Mouse (Mus musculus) liver, adult 2 months (tissue): ENCODE results near the gene Aip. TPM values are rescaled to one million over a fixed set of nuclear protein-coding genes. Genes with fewer than 3 reads are reported as not detected.
A peak's percentile ranks its signal among the peaks of the same experiment; 100 is the strongest.
"Not testable (repeated sequence)": the region's sequence is repeated elsewhere in the genome, so short reads cannot be mapped to it uniquely, and the experiment has no call there.

Source experiments
- DNase-seq: peaks from one replicate; pipeline ENCODE4 v3.0.0-alpha.2; 2011; ENCODE audit warnings: low read depth, low spot score; ENCODE audit errors: extremely low read depth
- H3K27ac ChIP-seq: fragments of 200-500 bp; replicated peaks from 2 replicates; pipeline ENCODE4 v1.5.1; 2012; ENCODE audit warnings: low read depth, mild to moderate bottlenecking, control low read depth, inconsistent platforms, low read length; ENCODE audit not compliant: insufficient read depth
- H3K27me3 ChIP-seq: fragments of 200-500 bp; 2 replicates; pipeline ENCODE4 v1.6.1; 2012; ENCODE audit warnings: mild to moderate bottlenecking, moderate library complexity, low read length, inconsistent platforms; ENCODE audit not compliant: control insufficient read depth, insufficient read depth
- H3K36me3 ChIP-seq: fragments of 200-500 bp; 2 replicates; pipeline ENCODE4 v1.6.1; 2012; ENCODE audit warnings: low read length, inconsistent platforms; ENCODE audit not compliant: control insufficient read depth, insufficient read depth
- H3K4me1 ChIP-seq: fragments of 200-500 bp; 2 replicates; pipeline ENCODE4 v1.6.1; 2011; ENCODE audit warnings: low read length; ENCODE audit not compliant: control insufficient read depth, insufficient read depth
- H3K4me3 ChIP-seq: fragments of 200-500 bp; 2 replicates; pipeline ENCODE4 v1.5.1; 2011; ENCODE audit warnings: low read depth, mild to moderate bottlenecking, control low read depth, low read length, moderate library complexity; ENCODE audit not compliant: insufficient read depth
- H3K79me2 ChIP-seq: fragments of 200-500 bp; 2 replicates; pipeline ENCODE4 v1.6.1; 2012; ENCODE audit warnings: inconsistent platforms, mild to moderate bottlenecking, low read length, moderate library complexity; ENCODE audit not compliant: control insufficient read depth, insufficient read depth
- H3K9ac ChIP-seq: fragments of 200-500 bp; 2 replicates; pipeline ENCODE4 v1.6.1; 2012; ENCODE audit warnings: low read depth, mild to moderate bottlenecking, control low read depth, inconsistent platforms, low read length
- CTCF ChIP-seq: fragments of 200-500 bp; IDR thresholded peaks from 2 replicates; pipeline ENCODE4 v1.5.1; 2011; ENCODE audit warnings: low read depth, low read length, control low read depth
- POLR2A ChIP-seq: fragments of 200-500 bp; IDR thresholded peaks from 2 replicates; pipeline ENCODE4 v1.6.1; 2011; ENCODE audit warnings: low read length, control low read depth; ENCODE audit not compliant: insufficient read depth; ENCODE audit errors: extremely low read depth
- WGBS: fragments of 180-500 bp; shearing (Covaris S2); methylation state at CpG from one replicate; pipeline ENCODE4 v1.1.7; 2018; 5-methylcytosine and 5-hydroxymethylcytosine counted together
- polyA plus RNA-seq: library from polyadenylated mRNA; depleted of rRNA; stranded (reverse); fragments of >200 nt; gene quantifications from 2 replicates; pipeline ENCODE4 v1.2.3, GENCODE M21; 2012
- total RNA-seq: library from RNA; depleted of rRNA; stranded (reverse); fragments of >200 nt; gene quantifications from 2 replicates; pipeline ENCODE4 v1.2.3, GENCODE M21; 2014

Aip gene
- total and polyA plus RNA-seq, 2 experiments = 16.5 to 30.0 TPM

DNA sequence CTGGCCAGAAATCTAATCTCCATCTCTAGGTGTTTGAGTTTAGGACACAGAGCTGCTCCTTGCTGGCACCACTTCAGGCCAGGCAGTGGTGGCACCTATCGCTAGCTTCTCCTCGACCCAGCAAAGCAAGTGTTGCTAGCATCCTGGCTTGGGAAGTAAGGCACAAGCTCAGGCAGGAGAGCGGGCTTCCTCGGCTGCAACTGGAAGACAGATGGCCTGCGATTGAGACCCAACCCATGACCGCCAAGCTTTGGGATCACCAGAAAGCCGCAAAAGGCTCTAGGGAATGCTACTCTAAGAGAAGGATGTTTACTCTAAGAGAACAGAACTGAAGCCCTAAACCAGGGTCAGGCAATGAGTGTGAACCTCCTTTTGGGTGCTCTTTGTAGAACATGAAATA is 3.8 kb upstream of the Aip start:
- no peak for DNase-seq
- Histone ChIP-seq H3K4me3 (no peak overlapping the region), H3K27ac (no peak overlapping the region), H3K79me2 (peaks cover 8% of the 10 kb centered on the region; the same call in 1 of the 2 replicates), H3K36me3 (no peaks in the 10 kb centered on the region; the same call in 1 of the 2 replicates), H3K9ac (no peak overlapping the region), H3K27me3 (no peaks in the 10 kb centered on the region), H3K4me1 (peaks cover 9% of the 10 kb centered on the region)
- 87% methylated on average over 7 of the region's 7 CpGs for WGBS
- TF ChIP-seq CTCF = no peak
- TF ChIP-seq POLR2A = no peak

DNA sequence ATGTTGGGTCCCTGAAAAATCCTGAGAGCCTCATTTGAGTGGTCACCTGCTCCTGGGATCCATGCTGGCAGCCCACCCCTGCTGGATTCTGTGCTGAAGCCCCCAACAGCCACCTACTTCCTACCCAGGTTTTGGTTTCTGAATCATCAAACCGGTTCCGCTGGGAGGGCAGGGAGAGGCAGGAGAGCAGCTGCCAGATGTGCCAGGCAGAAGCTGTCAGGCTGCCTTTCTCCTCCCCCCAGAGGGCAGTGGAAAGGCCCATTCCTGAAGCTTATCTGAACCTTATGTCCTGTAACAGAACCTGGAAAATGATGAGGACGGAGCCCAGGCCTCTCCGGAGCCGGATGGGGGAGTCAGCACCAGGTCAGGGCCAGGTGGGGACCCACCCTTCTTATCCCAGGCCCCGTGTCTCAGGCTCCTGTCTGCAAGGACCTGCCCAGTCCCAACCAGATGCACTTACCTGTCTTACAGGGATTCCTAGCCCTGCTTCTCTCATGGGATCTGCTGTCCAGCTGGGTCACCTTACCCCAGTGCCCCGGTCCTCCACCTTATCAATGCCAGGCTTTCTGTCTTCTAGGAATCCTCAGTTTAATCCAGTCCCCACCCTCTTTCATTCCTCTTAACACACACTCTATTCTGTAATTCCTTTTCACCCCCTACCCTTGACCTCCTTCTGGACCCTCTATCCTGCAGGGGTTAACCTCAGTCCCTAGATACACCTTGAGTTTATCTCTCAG is 1.3 kb upstream of the Aip start:
- no peak overlapping the region for H3K27ac ChIP-seq
- H3K9ac ChIP-seq = peak overlapping the region; percentile 5; the same call in 1 of the 2 replicates
- TF ChIP-seq POLR2A (no peak), CTCF (no peak)
- no peaks in the 10 kb centered on the region for H3K27me3 ChIP-seq
- WGBS = 72% methylated on average over 7 of the region's 7 CpGs
- H3K79me2 ChIP-seq = peaks cover 8% of the 10 kb centered on the region; the same call in 1 of the 2 replicates
- H3K36me3 ChIP-seq = no peaks in the 10 kb centered on the region; the same call in 1 of the 2 replicates
- H3K4me1 ChIP-seq = peaks cover 5% of the 10 kb centered on the region; the same call in 1 of the 2 replicates
- peak overlapping the region; percentile 93; the same call in 1 of the 2 replicates for H3K4me3 ChIP-seq
- DNase-seq = no peak

DNA sequence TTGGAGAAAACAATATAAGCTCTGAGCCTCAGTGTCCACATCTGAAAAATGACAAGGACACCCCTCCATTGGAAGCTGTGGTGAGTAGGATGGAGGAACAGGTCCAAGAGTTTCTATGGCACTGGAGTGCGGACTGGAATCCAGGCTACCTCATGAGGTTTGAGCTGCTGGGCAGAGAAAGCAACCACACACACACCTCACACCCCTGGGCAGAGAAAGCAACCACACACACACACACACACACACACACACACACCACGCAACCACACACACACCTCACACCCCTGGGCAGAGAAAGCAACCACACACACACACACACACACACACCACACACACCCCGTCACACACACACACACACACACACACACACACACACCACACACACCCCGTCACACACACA is 390 bp downstream of the Aip start:
- H3K36me3 ChIP-seq, H3K27me3 ChIP-seq, H3K4me1 ChIP-seq, DNase-seq, H3K79me2 ChIP-seq: not testable (repeated sequence)
- H3K9ac ChIP-seq = peak overlapping the region; percentile 63
- WGBS = 4% methylated on average over 4 of the region's 4 CpGs
- H3K27ac ChIP-seq = 0 out of 2 replicates have a peak overlapping the region, but pooled peaks have one; percentile 3
- H3K4me3 ChIP-seq = peak overlapping the region; percentile 41

DNA sequence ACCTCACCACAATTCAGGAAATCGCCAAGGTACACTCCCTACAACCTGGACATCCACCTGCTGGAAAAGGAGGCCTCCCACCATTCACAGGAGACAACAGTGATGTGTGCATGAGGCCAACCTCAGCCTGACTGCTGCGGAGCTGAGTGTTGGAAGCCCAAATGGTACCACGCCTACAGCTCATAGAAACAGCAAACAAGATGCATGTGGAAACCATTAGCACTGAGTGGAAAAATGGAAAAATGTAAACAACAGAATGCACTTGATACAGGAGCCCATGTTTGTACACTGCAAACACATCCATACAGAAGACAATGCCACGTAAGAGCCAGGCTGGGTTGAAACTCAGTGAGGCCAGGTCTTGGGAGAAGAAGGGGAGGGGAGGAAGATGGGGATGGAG is 1.2 kb downstream of the Aip start:
- H3K27me3 ChIP-seq = no peaks in the 10 kb centered on the region
- H3K4me1 ChIP-seq = peaks cover 10% of the 10 kb centered on the region
- no peak overlapping the region for H3K9ac ChIP-seq
- no peak for TF ChIP-seq CTCF
- TF ChIP-seq POLR2A = no peak
- H3K79me2 ChIP-seq = peaks cover 8% of the 10 kb centered on the region; the same call in 1 of the 2 replicates
- no peak overlapping the region for H3K4me3 ChIP-seq
- H3K36me3 ChIP-seq = no peaks in the 10 kb centered on the region; the same call in 1 of the 2 replicates
- no peak overlapping the region for H3K27ac ChIP-seq
- 82% methylated on average over 4 of the region's 4 CpGs for WGBS
- no peak for DNase-seq

DNA sequence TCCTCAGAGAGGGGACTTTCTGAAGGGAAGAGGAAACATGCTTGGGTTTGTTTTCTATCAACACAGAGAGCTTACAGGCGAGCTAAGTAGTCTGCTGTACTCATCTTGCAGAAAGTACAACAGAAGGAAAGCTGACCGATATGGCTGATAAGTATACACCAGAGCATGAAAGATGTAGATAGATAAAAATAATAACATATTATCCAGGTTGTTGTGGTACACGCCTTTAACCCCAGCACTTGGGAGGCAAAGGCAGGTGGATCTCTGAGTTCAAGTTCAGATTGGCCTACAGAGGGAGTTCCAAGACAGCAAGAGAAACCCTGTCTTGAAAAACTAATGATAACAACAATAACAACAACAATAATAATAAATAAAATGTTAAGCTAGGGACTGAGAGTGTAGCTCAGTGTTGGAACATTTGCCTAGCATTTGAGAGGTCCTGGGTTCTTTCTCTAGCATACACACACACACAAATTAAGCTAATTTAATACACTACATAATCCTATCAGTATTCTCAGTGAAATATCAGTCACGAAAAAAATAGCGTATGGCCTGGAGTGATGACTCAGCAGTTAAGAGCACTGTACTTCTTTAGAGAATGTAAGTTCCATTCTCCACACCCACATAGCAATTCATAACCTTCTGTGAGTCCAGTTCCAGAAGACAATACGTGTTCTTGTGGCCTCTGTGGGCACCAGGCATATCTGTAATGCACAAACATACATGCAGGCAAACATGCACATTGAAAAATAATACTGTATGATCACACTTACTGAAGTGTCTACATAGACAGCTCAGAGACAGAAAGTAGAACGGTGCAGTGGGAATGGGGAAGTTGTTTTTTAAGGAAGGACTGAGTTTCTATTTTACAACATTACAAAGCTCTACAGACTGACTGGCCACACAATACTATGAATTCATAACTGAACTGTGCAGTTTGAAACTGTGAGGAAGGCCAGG is 3.0 kb downstream of the Aip start:
- H3K4me1 ChIP-seq = peaks cover 10% of the 10 kb centered on the region
- DNase-seq = no peak

DNA sequence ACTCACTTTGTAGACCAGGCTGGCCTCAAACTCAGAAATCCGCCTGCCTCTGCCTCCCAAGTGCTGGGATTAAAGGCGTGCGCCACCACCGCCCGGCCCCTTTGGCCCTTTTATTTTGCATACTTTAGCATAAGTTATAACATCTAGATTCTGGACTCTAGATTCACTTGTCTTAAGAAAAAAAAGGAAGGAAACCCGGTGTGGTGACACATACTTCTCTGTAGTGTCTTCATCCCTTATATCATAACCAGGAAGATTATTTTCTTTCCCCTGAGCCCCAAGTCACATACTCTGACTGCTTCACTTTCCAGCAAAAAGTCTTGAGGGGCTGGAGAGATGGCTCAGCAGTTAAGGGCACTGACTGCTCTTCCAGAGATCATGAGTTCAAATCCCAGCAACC is 3.8 kb downstream of the Aip start:
- H3K36me3 ChIP-seq, H3K27me3 ChIP-seq, H3K4me3 ChIP-seq, H3K79me2 ChIP-seq, DNase-seq, H3K9ac ChIP-seq, H3K4me1 ChIP-seq: not testable (repeated sequence)
- 62% methylated on average over 6 of the region's 6 CpGs for whole genome bisulfite sequencing
- peak overlapping the region; percentile 7; the same call in 1 of the 2 replicates for H3K27ac ChIP-seq

More for the DNA sequence above, 3.0 kb downstream of the Aip start:
- no peaks in the 10 kb centered on the region for H3K27me3 ChIP-seq
- no peaks in the 10 kb centered on the region; the same call in 1 of the 2 replicates for H3K36me3 ChIP-seq
- 83% methylated on average over 7 of the region's 7 CpGs for WGBS
- TF ChIP-seq CTCF (no peak), POLR2A (no peak)
- H3K9ac ChIP-seq = no peak overlapping the region
- H3K27ac ChIP-seq = no peak overlapping the region
- no peak overlapping the region for H3K4me3 ChIP-seq
- peaks cover 8% of the 10 kb centered on the region; the same call in 1 of the 2 replicates for H3K79me2 ChIP-seq
